Mouse (Mus musculus) left cerebral cortex, postnatal 25 days (tissue): ENCODE results near the gene Lin52. TPM values are rescaled to one million over a fixed set of nuclear protein-coding genes. Genes with fewer than 3 reads are reported as not detected.
"Not testable (repeated sequence)": the region's sequence is repeated elsewhere in the genome, so short reads cannot be mapped to it uniquely, and the experiment has no call there.

ENCODE experiments used
- DNase-seq, 2 experiments: peaks; one replicate each; pipeline ENCODE4 v3.0.0; 2022; ENCODE audit warnings: low spot score in 2 of 2, mixed read lengths in 1 of 2
- intact Hi-C: fragments of 180-260 bp; cut with DNase I; formaldehyde crosslinking; loops from one replicate; pipeline ENCODE4 v1.15.1; 2025
- total RNA-seq, 2 experiments: library from RNA; stranded (reverse); gene quantifications; 2 replicates each; pipeline ENCODE4 v1.2.3; 2021

Gene Lin52
- total RNA-seq, 2 experiments from 2014 or later = 22.2 to 22.4 TPM

GRCm38 (mm10) chr12:84531906-84532829 lies 80.9 kb downstream of the Lin52 start:
- intact Hi-C loops = no loop called here
- peak; percentile 9 to 47 for DNase-seq

DNA sequence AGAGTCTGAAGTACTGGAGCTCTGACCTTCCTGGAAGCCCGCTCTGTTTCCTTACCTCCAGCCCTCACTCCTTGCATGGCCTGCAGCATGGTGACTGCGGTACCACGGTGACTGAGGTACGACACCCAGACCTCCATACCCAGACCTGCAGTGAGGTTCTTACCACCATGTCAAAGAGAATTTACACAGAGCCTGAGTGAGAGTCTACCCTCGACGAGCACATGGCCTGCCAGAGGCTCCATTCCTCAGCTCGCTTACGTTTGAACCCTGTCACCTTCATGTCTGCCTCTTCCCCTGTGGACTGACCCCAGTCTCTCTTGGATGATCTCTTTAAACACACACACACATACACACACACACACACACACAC lies 81.6 kb downstream of the Lin52 start:
- intact Hi-C loops = no loop called here

GRCm38 (mm10) chr12:84533706-84534486 lies 82.7 kb downstream of the Lin52 start:
- no peak for DNase-seq
- intact Hi-C loops = no loop called here

More for the DNA sequence above, 81.6 kb downstream of the Lin52 start:
- DNase-seq = no peak

GRCm38 (mm10) chr12:84539537-84539936 lies 88.3 kb downstream of the Lin52 start:
- DNase-seq, intact Hi-C loops: not testable (repeated sequence)

DNA sequence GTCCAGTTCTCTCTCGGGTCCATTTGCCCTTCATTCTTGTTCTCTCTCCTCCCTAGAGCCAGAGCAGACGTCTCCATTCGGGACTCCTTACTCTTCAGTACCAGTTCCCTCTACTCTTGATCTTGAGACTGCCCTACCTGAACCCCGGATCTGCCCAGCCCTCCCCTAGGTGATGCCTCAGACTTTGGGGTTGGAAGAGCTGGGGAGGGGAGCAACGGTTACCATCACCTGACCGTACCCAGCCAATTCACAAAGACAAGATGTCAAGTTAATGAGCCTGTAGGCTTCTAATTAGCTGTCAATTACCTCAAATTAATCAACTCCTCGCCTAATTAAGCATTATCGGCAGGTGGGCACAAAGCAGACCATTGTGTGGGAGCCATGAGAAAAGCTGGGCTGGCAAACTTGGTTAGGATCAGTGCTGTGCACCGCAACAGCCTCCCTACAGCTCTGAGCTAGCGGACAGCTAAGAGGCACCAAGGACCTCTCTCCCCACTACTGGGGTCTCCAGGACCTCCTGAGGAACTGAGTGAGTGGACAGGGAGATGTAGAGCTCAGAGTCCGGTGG lies 90.3 kb downstream of the Lin52 start:
- no peak for DNase-seq
- intact Hi-C loops = no loop called here

DNA sequence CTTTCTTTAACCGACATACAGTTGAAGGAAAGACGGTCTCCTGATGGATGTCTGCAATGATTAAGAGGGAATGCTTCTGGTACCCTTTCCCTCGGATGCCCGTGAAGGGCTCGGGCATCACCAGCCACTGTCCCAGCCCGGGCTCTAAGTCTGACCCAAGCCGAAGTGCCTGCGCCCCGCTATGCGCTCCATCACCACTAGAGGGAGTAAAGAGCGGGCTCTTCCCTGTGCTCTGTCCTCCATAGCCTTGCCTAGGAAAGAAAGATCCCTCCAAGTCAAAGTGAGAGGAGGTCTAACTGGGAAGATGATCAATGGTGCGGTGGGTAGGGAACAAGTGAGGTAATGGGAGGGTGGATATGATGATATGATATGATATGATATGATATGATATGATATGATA lies 94.8 kb downstream of the Lin52 start:
- intact Hi-C loops = no loop called here
- DNase-seq = peak; percentile 51 to 56

DNA sequence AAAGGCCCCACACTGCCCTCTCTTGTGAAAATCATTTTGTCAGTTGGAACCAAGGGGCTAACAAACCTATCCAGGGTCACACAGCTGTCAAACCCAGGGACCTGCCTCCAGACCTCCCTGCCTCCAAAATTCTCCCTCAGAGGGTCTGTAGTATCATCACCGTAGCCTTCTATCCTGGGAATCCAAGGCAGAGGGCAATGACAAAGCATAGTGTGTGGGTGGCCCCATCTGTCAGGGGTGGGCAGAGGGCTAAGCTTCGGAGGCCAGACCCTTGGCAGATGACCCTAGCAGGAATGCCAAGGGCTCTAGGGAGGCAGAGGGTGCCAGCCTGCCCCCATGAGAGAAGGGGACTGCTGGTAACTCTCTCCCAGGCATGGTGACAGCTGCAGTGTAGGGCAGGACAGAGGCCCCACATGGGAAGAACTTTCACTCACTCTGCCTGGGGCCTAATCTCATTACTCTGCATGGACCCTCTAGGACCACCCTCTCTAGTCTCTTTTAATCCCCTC lies 95.4 kb downstream of the Lin52 start:
- DNase-seq = no peak
- intact Hi-C loops = no loop called here

DNA sequence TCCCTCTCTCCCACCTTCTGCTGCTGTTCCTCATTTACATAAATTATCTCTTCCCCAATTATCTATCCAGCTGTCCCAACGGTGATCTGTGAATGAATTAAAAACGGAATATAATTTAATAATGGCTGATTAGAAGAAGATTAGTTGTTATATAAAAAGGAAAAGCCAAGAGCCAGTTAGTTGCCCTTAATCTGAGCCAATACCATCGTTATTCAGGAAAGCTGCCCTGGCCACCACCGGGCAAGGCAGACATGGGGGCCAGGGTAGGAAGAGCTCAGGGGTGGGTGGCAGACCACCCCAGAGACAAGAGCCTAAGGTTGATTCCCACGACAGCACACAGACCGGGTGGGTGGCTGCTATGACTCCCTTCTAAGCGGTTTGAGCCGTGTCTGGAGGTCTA lies 97.0 kb downstream of the Lin52 start:
- DNase-seq = no peak
- intact Hi-C loops = no loop called here

DNA sequence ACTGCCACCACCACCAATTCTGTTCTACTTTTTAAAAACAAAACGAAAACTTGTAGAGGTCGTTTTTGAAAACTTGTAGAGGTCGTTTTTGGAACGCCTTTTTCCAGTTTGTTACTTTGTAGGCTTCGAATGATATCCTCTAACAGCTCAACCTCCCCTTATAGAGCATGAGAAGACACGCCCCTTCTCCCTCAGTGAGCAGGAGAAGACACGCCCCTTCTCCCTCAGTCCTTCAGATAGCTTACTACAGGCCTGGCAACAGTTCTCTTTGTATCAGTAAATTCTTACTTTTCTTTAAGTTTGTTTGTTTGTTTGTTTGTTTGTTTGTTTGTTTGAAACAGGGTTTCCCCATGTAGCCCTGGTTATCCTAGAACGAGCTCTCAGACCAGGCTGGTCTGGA lies 104.0 kb downstream of the Lin52 start:
- intact Hi-C loops = no loop called here
- no peak for DNase-seq

DNA sequence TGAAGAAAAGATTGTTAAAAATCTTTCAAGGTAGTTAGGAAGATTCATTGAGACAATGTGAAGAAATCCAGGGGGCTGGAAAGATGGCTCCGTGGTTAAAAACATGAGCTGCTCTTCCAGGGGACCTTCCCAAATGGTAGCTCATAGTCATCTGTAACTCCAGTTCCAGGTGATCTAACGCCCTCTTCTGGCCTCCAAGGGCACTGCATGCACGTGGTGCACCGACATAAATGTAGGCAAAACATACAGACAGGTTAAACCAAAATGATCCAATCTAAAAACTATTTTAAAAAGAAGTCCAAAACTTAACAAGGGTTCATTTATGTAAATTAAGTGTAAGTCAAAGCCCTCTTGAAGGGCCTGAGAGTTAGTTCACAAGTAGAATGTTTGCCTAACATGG lies 111.3 kb downstream of the Lin52 start:
- intact Hi-C loops = no loop called here
- DNase-seq = no peak

- no peak for DNase-seq
- intact Hi-C loops = no loop called here
Measured at GRCm38 (mm10) chr12:84567576-84567975, 116.4 kb downstream of the Lin52 start.

DNA sequence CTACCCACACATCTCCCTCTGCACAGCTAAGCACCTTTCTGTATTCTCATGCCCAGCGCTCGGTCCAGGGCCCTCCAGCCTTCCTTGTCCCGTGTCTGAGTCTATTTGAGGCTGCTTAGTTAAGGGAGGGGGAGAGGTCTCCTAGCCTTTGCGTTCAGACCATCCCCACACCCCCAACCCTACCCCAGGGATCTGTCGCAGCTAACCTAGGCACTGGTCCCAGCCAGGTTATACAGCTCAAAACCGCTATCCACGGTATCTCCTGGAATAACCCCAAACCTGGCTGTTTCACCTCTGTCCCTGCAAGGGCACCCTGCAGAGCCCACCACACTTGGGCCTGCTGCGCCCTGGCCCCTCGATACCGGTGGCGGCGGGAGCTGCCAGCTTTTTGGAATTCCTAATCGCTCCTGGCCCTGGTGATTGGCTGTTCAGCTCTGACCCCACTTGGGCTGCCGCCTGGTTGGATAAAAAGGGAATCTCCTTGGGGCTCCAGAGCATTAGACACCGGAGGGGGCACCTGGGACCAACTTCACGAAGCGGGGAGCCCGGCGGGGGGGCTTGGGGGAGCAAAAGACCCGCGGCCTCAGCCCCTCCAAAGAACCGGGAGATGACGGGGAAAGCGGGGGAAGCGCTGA lies 118.2 kb downstream of the Lin52 start, which contains the start of gene Vsx2:
Gene Vsx2, plus strand, starts transcription at position 427 of the 635 bp plus-strand sequence.
- intact Hi-C loops = no loop called here
- no peak for DNase-seq

GRCm38 (mm10) chr12:84569976-84570693 lies 118.9 kb downstream of the Lin52 start:
- intact Hi-C loops = no loop called here
- no peak for DNase-seq

GRCm38 (mm10) chr12:84570694-84571415 lies 119.6 kb downstream of the Lin52 start:
- intact Hi-C loops = no loop called here
- DNase-seq = no peak

- intact Hi-C loops = no loop called here
- DNase-seq = no peak
Measured at GRCm38 (mm10) chr12:84571466-84572340, 120.5 kb downstream of the Lin52 start.

DNA sequence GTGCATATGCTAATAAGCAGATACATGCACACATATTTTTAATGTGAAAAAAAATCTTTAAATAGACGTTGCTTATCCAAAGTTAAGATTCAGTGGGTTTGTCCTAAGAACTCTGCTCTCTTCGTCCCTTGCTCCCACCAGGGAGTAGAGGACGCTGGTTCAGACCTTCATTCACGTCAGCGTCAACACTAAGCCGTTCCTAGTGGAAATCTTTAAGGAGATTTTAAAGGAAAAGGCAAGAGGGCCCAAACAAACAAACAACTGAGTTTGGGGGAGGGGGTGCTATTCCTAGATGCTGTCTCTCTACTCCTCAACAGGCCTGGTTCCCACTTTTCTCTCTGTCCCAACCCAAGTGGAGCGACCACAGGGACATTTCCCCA lies 121.1 kb downstream of the Lin52 start:
- intact Hi-C loops = no loop called here
- DNase-seq = no peak

GRCm38 (mm10) chr12:84573094-84573493 lies 121.9 kb downstream of the Lin52 start:
- intact Hi-C loops = no loop called here

More at GRCm38 (mm10) chr12:84573094-84573493, 121.9 kb downstream of the Lin52 start:
- no peak for DNase-seq
